Mouse (Mus musculus) left cerebral cortex, postnatal 36 days (tissue): ENCODE measurements at regions not wholly inside any gene's neighbourhood (a gene's known extent, or its start where the extent isn't known, plus 50 kb on each side); places are given as distances from the start of the nearest gene placed in this dataset.

ENCODE experiments used
- DNase-seq, 2 experiments: peaks; one replicate each; pipeline ENCODE4 v3.0.0; 2021 to 2022; ENCODE audit warnings: low spot score in 2 of 2, mixed read lengths in 1 of 2
- intact Hi-C: fragments of 180-260 bp; cut with DNase I; formaldehyde crosslinking; loops from one replicate; pipeline ENCODE4 v1.15.1; 2025

GRCm38 (mm10) chr2:75510223-75510622, 148.8 kb upstream of the Hnrnpa3 start:
- DNase-seq, result no peak
- intact Hi-C loops, result no loop called here

- intact Hi-C loops, result no loop called here
- DNase-seq, result no peak
Observed at GRCm38 (mm10) chr2:75512422-75513170, 146.5 kb upstream of the Hnrnpa3 start.

- DNase-seq, result no peak
- intact Hi-C loops, result no loop called here
Observed at GRCm38 (mm10) chr2:75514171-75514570, 144.9 kb upstream of the Hnrnpa3 start.

- intact Hi-C loops, result no loop called here
- DNase-seq, result no peak
Observed at GRCm38 (mm10) chr2:75516223-75516622, 142.8 kb upstream of the Hnrnpa3 start.

GRCm38 (mm10) chr2:75517096-75517495, 142.0 kb upstream of the Hnrnpa3 start:
- DNase-seq, result no peak
- intact Hi-C loops, result no loop called here

- intact Hi-C loops, result no loop called here
Observed at GRCm38 (mm10) chr2:75518607-75519006, 140.5 kb upstream of the Hnrnpa3 start.

GRCm38 (mm10) chr2:75525562-75525961, 133.5 kb upstream of the Hnrnpa3 start:
- no peak for DNase-seq
- intact Hi-C loops, result no loop called here

More at GRCm38 (mm10) chr2:75518607-75519006, 140.5 kb upstream of the Hnrnpa3 start:
- no peak for DNase-seq

- intact Hi-C loops, result no loop called here
- no peak for DNase-seq
Observed at GRCm38 (mm10) chr2:75528706-75529105, 130.4 kb upstream of the Hnrnpa3 start.

GRCm38 (mm10) chr2:75538114-75538513, 120.9 kb upstream of the Hnrnpa3 start:
- intact Hi-C loops, result no loop called here
- DNase-seq, result no peak

GRCm38 (mm10) chr2:75539726-75540125, 119.3 kb upstream of the Hnrnpa3 start:
- intact Hi-C loops, result no loop called here
- no peak for DNase-seq

- intact Hi-C loops, result no loop called here
- no peak for DNase-seq
Observed at GRCm38 (mm10) chr2:75542331-75542730, 116.7 kb upstream of the Hnrnpa3 start.

GRCm38 (mm10) chr2:75542781-75543180, 116.3 kb upstream of the Hnrnpa3 start:
- intact Hi-C loops, result no loop called here
- DNase-seq, result no peak

GRCm38 (mm10) chr2:75545971-75546370, 113.1 kb upstream of the Hnrnpa3 start:
- no peak for DNase-seq
- intact Hi-C loops, result no loop called here

- intact Hi-C loops, result no loop called here
- no peak for DNase-seq
Observed at GRCm38 (mm10) chr2:75555676-75556075, 103.4 kb upstream of the Hnrnpa3 start.

- intact Hi-C loops, result no loop called here
- no peak for DNase-seq
Observed at GRCm38 (mm10) chr2:75556744-75557143, 102.3 kb upstream of the Hnrnpa3 start.

- intact Hi-C loops, result no loop called here
- DNase-seq, result no peak
Observed at GRCm38 (mm10) chr2:75557392-75557791, 101.7 kb upstream of the Hnrnpa3 start.

GRCm38 (mm10) chr2:75559920-75560319, 99.1 kb upstream of the Hnrnpa3 start:
- no peak for DNase-seq
- intact Hi-C loops, result no loop called here

GRCm38 (mm10) chr2:75563253-75563913, 95.7 kb upstream of the Hnrnpa3 start:
- no peak for DNase-seq
- intact Hi-C loops, result no loop called here

GRCm38 (mm10) chr2:75564809-75565208, 94.3 kb upstream of the Hnrnpa3 start:
- intact Hi-C loops, result no loop called here
- DNase-seq, result no peak

GRCm38 (mm10) chr2:75567131-75567530, 91.9 kb upstream of the Hnrnpa3 start:
- intact Hi-C loops, result no loop called here
- DNase-seq, result no peak

GRCm38 (mm10) chr2:75569756-75570155, 89.3 kb upstream of the Hnrnpa3 start:
- intact Hi-C loops, result no loop called here

More at GRCm38 (mm10) chr2:75569756-75570155, 89.3 kb upstream of the Hnrnpa3 start:
- DNase-seq, result no peak
